Mouse (Mus musculus): ENCODE data around the gene Lpp. TPM values are rescaled to one million over a fixed set of nuclear protein-coding genes. Genes with fewer than 3 reads are reported as not detected.

Lpp gene
- total and polyA plus RNA-seq, 3 experiments, result not detected

DNA sequence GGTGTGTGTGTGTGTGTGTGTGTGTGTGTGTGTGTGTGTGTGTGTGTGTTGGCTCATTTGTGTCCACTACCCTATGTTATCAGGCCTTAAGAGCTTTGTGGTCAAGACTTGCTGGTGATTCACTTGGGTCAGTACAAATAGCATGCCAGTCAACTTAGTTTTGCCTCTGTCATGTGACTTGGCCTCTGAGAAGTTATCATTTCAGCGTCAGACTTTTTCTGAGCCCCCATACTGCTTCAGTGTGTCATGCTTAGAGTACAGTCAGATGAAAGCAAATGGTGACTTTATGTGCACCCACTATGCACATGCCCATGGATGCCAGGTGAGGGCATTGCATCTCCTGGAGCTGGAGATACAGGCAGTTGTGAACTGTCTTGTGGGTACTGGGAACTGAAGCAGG, 38.5 kb downstream of the Lpp start:
- Histone ChIP-seq H3K9me3 (replicated peaks; ENCODE audit: insufficient read depth, low read length) (no peaks in the 10 kb centered on the region), H3K79me2 (ENCODE audit: control insufficient read depth, insufficient read depth, low read length, poor library complexity) (no peaks in the 10 kb centered on the region), H3K4me3 (ENCODE audit: control insufficient read depth in 1 of 2, insufficient read depth in 1 of 2, low read depth in 2 of 2, low read length in 2 of 2) (no peak overlapping the region), H3K27me3 (ENCODE audit: control insufficient read depth in 1 of 2, insufficient read depth in 2 of 2, low read length in 2 of 2) (no peaks in the 10 kb centered on the region; a peak in 1 of 4 replicates), H3K4me1 (ENCODE audit: control insufficient read depth in 1 of 2, insufficient read depth in 2 of 2, low read length in 2 of 2) (no peaks in the 10 kb centered on the region), H3K9ac (ENCODE audit: control insufficient read depth, low read depth, low read length, poor library complexity, severe bottlenecking) (no peak overlapping the region), H3K27ac (ENCODE audit: control insufficient read depth, low read depth, low read length) (no peak overlapping the region), H3K36me3 (ENCODE audit: control insufficient read depth in 1 of 2, insufficient read depth in 2 of 2, low read length in 2 of 2) (no peaks in the 10 kb centered on the region)
- TF ChIP-seq TCF12 (IDR thresholded peaks at IDR 0.05; ENCODE audit: low read depth, low read length) (no peak), NRF1 (IDR thresholded peaks at IDR 0.05; ENCODE audit: insufficient read depth, low read depth, low read length, poor library complexity, severe bottlenecking) (no peak), GABPA (IDR thresholded peaks at IDR 0.05; ENCODE audit: low read depth, low read length) (no peak), SIN3A (IDR thresholded peaks at IDR 0.05; ENCODE audit: low read length) (no peak), CTCF (IDR thresholded peaks at IDR 0.05 in 2 of 3, conservative IDR thresholded peaks at IDR 0.05 in 1 of 3; ENCODE audit: control insufficient read depth in 1 of 3, insufficient read depth in 1 of 3, low read depth in 2 of 3, low read length in 3 of 3, poor library complexity in 1 of 3, severe bottlenecking in 1 of 3) (no peak), SMC3 (IDR thresholded peaks at IDR 0.05; ENCODE audit: low read depth, low read length) (no peak), ELF1 (IDR thresholded peaks at IDR 0.05; ENCODE audit: low read depth, low read length) (no peak), RAD21 (IDR thresholded peaks at IDR 0.05; ENCODE audit: low read depth, low read length) (no peak), ETS1 (IDR thresholded peaks at IDR 0.05; ENCODE audit: low read depth, low read length) (no peak), MYB (IDR thresholded peaks at IDR 0.05; ENCODE audit: low read depth, low read length) (no peak), RCOR1 (IDR thresholded peaks at IDR 0.05; ENCODE audit: low read depth, low read length) (no peak), KAT2A (conservative IDR thresholded peaks at IDR 0.05; ENCODE audit: low read depth, low read length) (no peak), ZNF384 (IDR thresholded peaks at IDR 0.05; ENCODE audit: low read depth, low read length) (no peak), MAFK (IDR thresholded peaks at IDR 0.05; ENCODE audit: borderline replicate concordance, low read depth, low read length) (no peak), MYC (IDR thresholded peaks at IDR 0.05; ENCODE audit: low read depth, low read length) (no peak), CHD2 (IDR thresholded peaks at IDR 0.05; ENCODE audit: low read length) (no peak), CHD1 (IDR thresholded peaks at IDR 0.05; ENCODE audit: low read depth, low read length) (no peak), POLR2AphosphoS5 (IDR thresholded peaks at IDR 0.05; ENCODE audit: borderline replicate concordance, low read depth, low read length) (no peak), E2F4 (IDR thresholded peaks at IDR 0.05; ENCODE audit: borderline replicate concordance, low read depth, low read length) (no peak)
- no peak for DNase-seq (ENCODE audit: low read depth, low spot score)

DNA sequence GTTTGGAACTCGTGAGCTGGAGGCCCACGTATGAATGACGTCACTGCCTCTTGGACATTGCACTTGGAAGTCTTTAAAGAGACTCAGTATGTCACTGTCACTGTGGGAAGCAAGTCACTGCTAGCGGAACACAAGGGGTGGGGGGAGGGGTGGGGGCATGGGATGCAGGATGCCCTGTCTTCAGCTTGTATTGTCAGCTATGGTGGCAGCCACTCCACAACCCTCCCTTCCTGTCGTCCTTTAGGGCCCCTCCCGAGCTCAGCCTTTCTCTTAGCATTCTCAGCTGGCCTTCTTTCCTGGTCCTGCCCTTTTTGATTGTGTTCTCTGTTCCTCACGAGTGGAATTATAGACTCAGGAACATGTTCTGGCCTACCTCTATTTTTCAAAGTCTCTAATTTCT, 40.3 kb downstream of the Lpp start:
- Histone ChIP-seq H3K27ac (ENCODE audit: control insufficient read depth, low read depth, low read length) (no peak overlapping the region), H3K27me3 (ENCODE audit: control insufficient read depth in 1 of 2, insufficient read depth in 2 of 2, low read length in 2 of 2) (no peaks in the 10 kb centered on the region; a peak in 1 of 4 replicates), H3K9ac (ENCODE audit: control insufficient read depth, low read depth, low read length, poor library complexity, severe bottlenecking) (no peak overlapping the region), H3K79me2 (ENCODE audit: control insufficient read depth, insufficient read depth, low read length, poor library complexity) (no peaks in the 10 kb centered on the region), H3K4me1 (ENCODE audit: control insufficient read depth in 1 of 2, insufficient read depth in 2 of 2, low read length in 2 of 2) (no peaks in the 10 kb centered on the region), H3K9me3 (replicated peaks; ENCODE audit: insufficient read depth, low read length) (no peaks in the 10 kb centered on the region), H3K36me3 (ENCODE audit: control insufficient read depth in 1 of 2, insufficient read depth in 2 of 2, low read length in 2 of 2) (no peaks in the 10 kb centered on the region), H3K4me3 (ENCODE audit: control insufficient read depth in 1 of 2, insufficient read depth in 1 of 2, low read depth in 2 of 2, low read length in 2 of 2) (no peak overlapping the region)
- TF ChIP-seq POLR2AphosphoS5 (IDR thresholded peaks at IDR 0.05; ENCODE audit: borderline replicate concordance, low read depth, low read length) (no peak), USF1 (IDR thresholded peaks at IDR 0.05; ENCODE audit: low read depth, low read length) (no peak), MAX (IDR thresholded peaks at IDR 0.05; ENCODE audit: low read length) (no peak), ZC3H11A (IDR thresholded peaks at IDR 0.05; ENCODE audit: low read depth, low read length) (no peak), HCFC1 (IDR thresholded peaks at IDR 0.05; ENCODE audit: low read depth, low read length) (no peak), MYC (IDR thresholded peaks at IDR 0.05; ENCODE audit: low read depth, low read length) (no peak), MAFK (IDR thresholded peaks at IDR 0.05; ENCODE audit: borderline replicate concordance, low read depth, low read length) (no peak), E2F4 (IDR thresholded peaks at IDR 0.05; ENCODE audit: borderline replicate concordance, low read depth, low read length) (no peak), RAD21 (IDR thresholded peaks at IDR 0.05; ENCODE audit: low read depth, low read length) (no peak), POLR2A (IDR thresholded peaks at IDR 0.05; ENCODE audit: control insufficient read depth in 1 of 2, insufficient read depth in 1 of 2, low read depth in 1 of 2, low read length in 2 of 2, poor library complexity in 1 of 2) (no peak), CHD2 (IDR thresholded peaks at IDR 0.05; ENCODE audit: low read length) (no peak), MYB (IDR thresholded peaks at IDR 0.05; ENCODE audit: low read depth, low read length) (no peak), MAZ (IDR thresholded peaks at IDR 0.05; ENCODE audit: low read depth, low read length) (no peak), BHLHE40 (IDR thresholded peaks at IDR 0.05; ENCODE audit: borderline replicate concordance, low read depth, low read length) (no peak), USF2 (IDR thresholded peaks at IDR 0.05; ENCODE audit: borderline replicate concordance in 1 of 2, insufficient read depth in 1 of 2, low read depth in 1 of 2, low read length in 2 of 2) (no peak), SIN3A (IDR thresholded peaks at IDR 0.05; ENCODE audit: low read length) (no peak), CHD1 (IDR thresholded peaks at IDR 0.05; ENCODE audit: low read depth, low read length) (no peak), POLR2AphosphoS2 (IDR thresholded peaks at IDR 0.05; ENCODE audit: low read length) (no peak)
- no peak for DNase-seq (ENCODE audit: low read depth, low spot score)
